Mouse (Mus musculus) MEL (cell line): ENCODE data around the gene Arcn1. TPM values are rescaled to one million over a fixed set of nuclear protein-coding genes. Genes with fewer than 3 reads are reported as not detected.

Experiments used
- DNase-seq: peaks from one replicate; pipeline ENCODE4 v3.0.0; 2011; ENCODE audit warnings: low read depth, low spot score
- H3K27ac ChIP-seq: 2 replicates; pipeline ENCODE4 v1.5.1; 2012; ENCODE audit warnings: low read depth, mild to moderate bottlenecking, control low read depth, low read length, moderate library complexity; ENCODE audit not compliant: control insufficient read depth
- H3K27me3 ChIP-seq, 2 experiments: fragments of 150-350 bp in 1 of 2; sonication (generic) in 1 of 2; 2 replicates each; pipeline ENCODE4 v1.6.1; 2012; ENCODE audit warnings: low read length in 2 of 2, mild to moderate bottlenecking in 2 of 2, improper control_type of control experiment in 1 of 2, moderate library complexity in 1 of 2; ENCODE audit not compliant: insufficient read depth in 2 of 2, control insufficient read depth in 1 of 2
- H3K36me3 ChIP-seq, 2 experiments: 2 replicates each; pipeline ENCODE4 v1.6.1; 2012 to 2014; ENCODE audit warnings: low read length in 2 of 2, improper control_type of control experiment in 1 of 2, inconsistent platforms in 1 of 2, mild to moderate bottlenecking in 1 of 2; ENCODE audit not compliant: insufficient read depth in 2 of 2, control insufficient read depth in 1 of 2
- H3K4me1 ChIP-seq, 2 experiments: fragments of 150-350 bp in 1 of 2; sonication (generic) in 1 of 2; 2 replicates each; pipeline ENCODE4 v1.6.1; 2012; ENCODE audit warnings: low read length in 2 of 2, improper control_type of control experiment in 1 of 2, mild to moderate bottlenecking in 1 of 2; ENCODE audit not compliant: insufficient read depth in 2 of 2, control insufficient read depth in 1 of 2
- H3K4me3 ChIP-seq, 2 experiments: fragments of 150-350 bp in 1 of 2; sonication (generic) in 1 of 2; 2 replicates each; pipeline ENCODE4 v1.5.1; 2012; ENCODE audit warnings: low read depth in 2 of 2, low read length in 2 of 2, mild to moderate bottlenecking in 2 of 2, moderate library complexity in 2 of 2, control low read depth in 1 of 2, improper control_type of control experiment in 1 of 2; ENCODE audit not compliant: control insufficient read depth in 1 of 2, insufficient read depth in 1 of 2
- H3K79me2 ChIP-seq: 2 replicates; pipeline ENCODE4 v1.6.1; 2012; ENCODE audit warnings: mild to moderate bottlenecking, low read length, moderate library complexity; ENCODE audit not compliant: control insufficient read depth, poor library complexity, insufficient read depth
- H3K9ac ChIP-seq: 2 replicates; pipeline ENCODE4 v1.6.1; 2012; ENCODE audit warnings: low read depth, mild to moderate bottlenecking, control low read depth, low read length, moderate library complexity; ENCODE audit not compliant: control insufficient read depth, poor library complexity, severe bottlenecking
- H3K9me3 ChIP-seq: fragments of 150-350 bp; sonication (generic); replicated peaks from 2 replicates; pipeline ENCODE4 v1.6.1; 2012; ENCODE audit warnings: mild to moderate bottlenecking, low read length, improper control_type of control experiment, moderate library complexity; ENCODE audit not compliant: insufficient read depth
- BHLHE40 ChIP-seq: IDR thresholded peaks from 2 replicates; pipeline ENCODE4 v1.6.1; 2012; ENCODE audit warnings: low read depth, mild to moderate bottlenecking, inconsistent platforms, low read length, improper control_type of control experiment, borderline replicate concordance
- CHD1 ChIP-seq: IDR thresholded peaks from 2 replicates; pipeline ENCODE4 v1.6.1; 2012; ENCODE audit warnings: low read depth, mild to moderate bottlenecking, inconsistent platforms, low read length, improper control_type of control experiment
- E2F4 ChIP-seq: IDR thresholded peaks from 2 replicates; pipeline ENCODE4 v1.6.1; 2011; ENCODE audit warnings: low read depth, low read length, improper control_type of control experiment, borderline replicate concordance
- EP300 ChIP-seq, 2 experiments: IDR thresholded peaks; 2 replicates each; pipeline ENCODE4 v1.6.1; 2011; ENCODE audit warnings: improper control_type of control experiment in 2 of 2, low read length in 2 of 2, low read depth in 1 of 2, mild to moderate bottlenecking in 1 of 2
- ETS1 ChIP-seq: IDR thresholded peaks from 2 replicates; pipeline ENCODE4 v1.6.1; 2012; ENCODE audit warnings: low read depth, mild to moderate bottlenecking, inconsistent platforms, low read length, improper control_type of control experiment, moderate library complexity
- GATA1 ChIP-seq: IDR thresholded peaks from 2 replicates; pipeline ENCODE4 v1.6.1; 2011; ENCODE audit warnings: low read depth, low read length, improper control_type of control experiment
- JUND ChIP-seq: IDR thresholded peaks from 2 replicates; pipeline ENCODE4 v1.6.1; 2011; ENCODE audit warnings: low read depth, mild to moderate bottlenecking, improper control_type of control experiment, low read length
- KAT2A ChIP-seq: conservative IDR thresholded peaks from 2 replicates; pipeline ENCODE4 v1.6.1; 2012; ENCODE audit warnings: low read depth, low read length, improper control_type of control experiment, inconsistent platforms
- MAFK ChIP-seq: IDR thresholded peaks from 2 replicates; pipeline ENCODE4 v1.6.1; 2011; ENCODE audit warnings: low read depth, mild to moderate bottlenecking, low read length, improper control_type of control experiment, borderline replicate concordance
- MAX ChIP-seq: IDR thresholded peaks from 2 replicates; pipeline ENCODE4 v1.6.1; 2011; ENCODE audit warnings: low read length, improper control_type of control experiment
- MYC ChIP-seq: IDR thresholded peaks from 2 replicates; pipeline ENCODE4 v1.6.1; 2011; ENCODE audit warnings: low read depth, mild to moderate bottlenecking, low read length, improper control_type of control experiment, moderate library complexity
- POLR2A ChIP-seq, 2 experiments: IDR thresholded peaks; 2 replicates each; pipeline ENCODE4 v1.6.1; 2011 to 2012; ENCODE audit warnings: low read length in 2 of 2, mild to moderate bottlenecking in 2 of 2, control low read depth in 1 of 2, improper control_type of control experiment in 1 of 2, low read depth in 1 of 2, moderate library complexity in 1 of 2; ENCODE audit not compliant: control insufficient read depth in 1 of 2, insufficient read depth in 1 of 2, poor library complexity in 1 of 2
- SMC3 ChIP-seq: IDR thresholded peaks from 2 replicates; pipeline ENCODE4 v1.6.1; 2011; ENCODE audit warnings: low read depth, low read length, improper control_type of control experiment
- TAL1 ChIP-seq: IDR thresholded peaks from 2 replicates; pipeline ENCODE4 v1.6.1; 2012; ENCODE audit warnings: mild to moderate bottlenecking, inconsistent platforms, low read length, moderate library complexity, mixed read lengths
- UBTF ChIP-seq: IDR thresholded peaks from 2 replicates; pipeline ENCODE4 v1.6.1; 2012; ENCODE audit warnings: low read depth, mild to moderate bottlenecking, inconsistent platforms, low read length, improper control_type of control experiment, moderate library complexity, borderline replicate concordance; ENCODE audit not compliant: insufficient read depth
- USF2 ChIP-seq, 2 experiments: IDR thresholded peaks; 2 replicates each; pipeline ENCODE4 v1.6.1; 2011 to 2012; ENCODE audit warnings: improper control_type of control experiment in 2 of 2, low read length in 2 of 2, borderline replicate concordance in 1 of 2, inconsistent platforms in 1 of 2, low read depth in 1 of 2, mild to moderate bottlenecking in 1 of 2; ENCODE audit not compliant: insufficient read depth in 1 of 2
- ZKSCAN1 ChIP-seq: IDR thresholded peaks from 2 replicates; pipeline ENCODE4 v1.6.1; 2012; ENCODE audit warnings: low read depth, mild to moderate bottlenecking, inconsistent platforms, low read length, improper control_type of control experiment, moderate library complexity
- ZNF384 ChIP-seq: IDR thresholded peaks from 2 replicates; pipeline ENCODE4 v1.6.1; 2012; ENCODE audit warnings: low read depth, mild to moderate bottlenecking, inconsistent platforms, low read length, improper control_type of control experiment
- polyA plus RNA-seq, 2 experiments: library from polyadenylated mRNA; stranded (reverse) in 1 of 2; unstranded in 1 of 2; fragments of >175 nt in 1 of 2; fragments of >200 nt in 1 of 2; gene quantifications; 2 replicates each; pipeline versions ENCODE4 v1.2.1 to v1.2.4; 2012; ENCODE audit warnings: low replicate concordance in 2 of 2, low read depth in 1 of 2; ENCODE audit not compliant: insufficient read length in 2 of 2, insufficient read depth in 1 of 2, missing spikeins in 1 of 2
- total RNA-seq: library from RNA; depleted of rRNA; stranded (reverse); fragments of 300-350 nt; gene quantifications from 2 replicates; pipeline ENCODE4 v1.2.3, GENCODE M21; 2012

Arcn1 gene
- total and polyA plus RNA-seq, 3 experiments = 118 to 273 (median 145) TPM

DNA sequence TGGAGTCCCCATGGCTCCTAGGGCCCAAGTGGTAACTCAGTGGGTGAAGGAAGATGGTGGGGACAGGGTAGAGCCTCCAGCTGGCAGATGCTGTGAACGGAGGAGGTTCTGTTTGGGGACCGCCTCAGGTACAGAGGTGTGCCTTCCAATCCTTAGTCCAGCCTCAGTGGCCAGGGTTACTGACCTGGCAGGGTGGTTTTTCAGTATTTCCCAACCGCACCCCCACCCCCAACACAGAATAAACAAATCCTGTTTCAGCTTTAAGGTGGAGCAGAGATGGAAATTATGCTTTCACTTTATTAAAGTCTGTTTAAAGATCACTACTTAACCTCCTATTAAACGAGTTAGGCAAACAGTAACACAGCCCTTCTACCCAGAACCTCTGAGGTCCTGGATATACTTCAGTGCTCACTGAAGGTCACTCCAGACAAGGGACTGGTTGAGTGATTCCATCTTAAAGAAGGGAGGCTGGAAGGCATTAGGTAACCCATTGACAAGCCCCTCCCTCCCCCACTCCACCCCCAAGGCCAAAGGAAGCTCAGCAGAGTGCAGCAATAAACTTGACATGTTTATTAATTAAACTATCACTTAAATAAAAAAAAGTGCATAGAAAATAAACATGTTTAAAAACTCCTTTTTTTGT, 35.3 kb upstream of the Arcn1 start, which contains the start of gene Ttc36:
Gene Ttc36 (minus strand): TSS at position 265 of the 643 bp plus-strand sequence.
- H3K36me3 ChIP-seq = peaks cover 0 to 2% of the 10 kb centered on the region in 2 experiments; a peak in 3 of 4 replicates
- no peak for DNase-seq
- H3K79me2 ChIP-seq = no peaks in the 10 kb centered on the region
- no peak for TF ChIP-seq CHD1
- no peak for TF ChIP-seq ETS1
- TF ChIP-seq ZNF384 = no peak
- TF ChIP-seq JUND = no peak
- no peak for TF ChIP-seq E2F4
- TF ChIP-seq POLR2A (IDR thresholded peaks at IDR 0.05; ENCODE audit: control insufficient read depth in 1 of 2, insufficient read depth in 1 of 2, low read depth in 1 of 2, low read length in 2 of 2, poor library complexity in 1 of 2) = no peak
- TF ChIP-seq MAX = no peak
- no peak for TF ChIP-seq MAFK
- no peak for TF ChIP-seq EP300 (IDR thresholded peaks at IDR 0.05; ENCODE audit: low read depth in 1 of 2, low read length in 2 of 2)
- no peak for TF ChIP-seq SMC3
- no peak for TF ChIP-seq MYC
- TF ChIP-seq TAL1 = no peak
- TF ChIP-seq, all 39 proteins: peak for 0
- Histone ChIP-seq H3K4me1 (peaks cover 0 to 6% of the 10 kb centered on the region in 2 experiments; a peak in 1 of 4 replicates), H3K4me3 (no peak within 1 kb of the TSS), H3K27me3 (no peaks in the 10 kb centered on the region), H3K9me3 (no peaks in the 10 kb centered on the region), H3K27ac (no peak within 1 kb of the TSS), H3K9ac (no peak within 1 kb of the TSS)

- no peak for TF ChIP-seq E2F4
- TF ChIP-seq USF2 (IDR thresholded peaks at IDR 0.05; ENCODE audit: borderline replicate concordance in 1 of 2, insufficient read depth in 1 of 2, low read depth in 1 of 2, low read length in 2 of 2) = no peak
- TF ChIP-seq MYC = no peak
- Histone ChIP-seq H3K27ac (no peak overlapping the region), H3K79me2 (no peaks in the 10 kb centered on the region), H3K9me3 (no peaks in the 10 kb centered on the region), H3K36me3 (peaks cover 0 to 2% of the 10 kb centered on the region in 2 experiments; a peak in 3 of 4 replicates), H3K4me3 (no peak overlapping the region), H3K9ac (no peak overlapping the region), H3K4me1 (peaks cover 0 to 6% of the 10 kb centered on the region in 2 experiments; a peak in 1 of 4 replicates), H3K27me3 (no peaks in the 10 kb centered on the region)
- peak; percentile 48 for DNase-seq
Measured at GRCm38 (mm10) chr9:44801669-44802068, 34.0 kb upstream of the Arcn1 start.

GRCm38 (mm10) chr9:44799958-44800324, 32.3 kb upstream of the Arcn1 start:
- DNase-seq = peak; percentile 75
- no peaks in the 10 kb centered on the region for H3K79me2 ChIP-seq
- peak overlapping the region; percentile 71 to 79 for H3K4me3 ChIP-seq
- peak overlapping the region; percentile 1; the same call in 1 of the 2 replicates for H3K27ac ChIP-seq
- no peaks in the 10 kb centered on the region for H3K9me3 ChIP-seq
- TF ChIP-seq UBTF (0 out of 2 replicates have a peak, but pooled peaks have one; percentile 21), ZKSCAN1 (peak; percentile 91), BHLHE40 (peak; percentile 61; the same call in 1 of the 2 replicates), USF2 (IDR thresholded peaks at IDR 0.05; ENCODE audit: borderline replicate concordance in 1 of 2, insufficient read depth in 1 of 2, low read depth in 1 of 2, low read length in 2 of 2) (no peak), GATA1 (peak; percentile 9; the same call in 1 of the 2 replicates), KAT2A (no peak)
- peaks cover 0 to 2% of the 10 kb centered on the region in 2 experiments; a peak in 2 of 4 replicates for H3K36me3 ChIP-seq
- peaks cover 0 to 6% of the 10 kb centered on the region in 2 experiments; a peak in 1 of 4 replicates for H3K4me1 ChIP-seq
- H3K9ac ChIP-seq = peak overlapping the region; percentile 68
- no peaks in the 10 kb centered on the region for H3K27me3 ChIP-seq
